Mouse (Mus musculus) C2C12 (cell line): ENCODE data around the gene Pde7b. TPM values are rescaled to one million over a fixed set of nuclear protein-coding genes. Genes with fewer than 3 reads are reported as not detected.

ENCODE experiments used
- H3K27me3 ChIP-seq: one replicate; pipeline ENCODE4 v1.6.1; 2011; ENCODE audit not compliant: control insufficient read depth, insufficient read depth, insufficient read length
- H3K36me3 ChIP-seq: one replicate; pipeline ENCODE4 v1.6.1; 2011; ENCODE audit not compliant: control insufficient read depth, insufficient read depth
- H3K4me3 ChIP-seq: one replicate; pipeline ENCODE4 v1.5.1; 2011; ENCODE audit warnings: mild to moderate bottlenecking, control low read depth; ENCODE audit not compliant: poor library complexity, insufficient read depth, severe bottlenecking
- H3K79me2 ChIP-seq: one replicate; pipeline ENCODE4 v1.6.1; 2011; ENCODE audit not compliant: control insufficient read depth, insufficient read depth
- H3K79me3 ChIP-seq: one replicate; pipeline ENCODE4 v1.6.1; 2011; ENCODE audit warnings: low read depth, control low read depth
- H3ac ChIP-seq: one replicate; pipeline ENCODE3; 2011; ENCODE audit warnings: low read depth; ENCODE audit not compliant: control insufficient read depth, insufficient read length
- CEBPB ChIP-seq: IDR thresholded peaks from one replicate; pipeline ENCODE4 v1.6.1; 2011; ENCODE audit warnings: low read depth, mild to moderate bottlenecking, control low read depth, moderate library complexity
- CTCF ChIP-seq: IDR thresholded peaks from one replicate; pipeline ENCODE4 v1.5.1; 2011; ENCODE audit not compliant: control insufficient read depth, insufficient read depth, insufficient read length
- FOSL1 ChIP-seq: IDR thresholded peaks from one replicate; pipeline ENCODE4 v1.8.0; 2011; ENCODE audit warnings: mild to moderate bottlenecking, low read length; ENCODE audit not compliant: poor library complexity, insufficient read depth, severe bottlenecking
- MAX ChIP-seq: IDR thresholded peaks from one replicate; pipeline ENCODE4 v1.6.1; 2011; ENCODE audit warnings: mild to moderate bottlenecking, control low read depth
- MYOD1 ChIP-seq: IDR thresholded peaks from one replicate; pipeline ENCODE4 v1.6.1; 2011; ENCODE audit warnings: low read depth; ENCODE audit not compliant: control insufficient read depth, insufficient read length
- MYOG ChIP-seq: IDR thresholded peaks from one replicate; pipeline ENCODE4 v1.6.1; 2011; ENCODE audit not compliant: control insufficient read depth, insufficient read length; ENCODE audit errors: extremely low read depth
- USF1 ChIP-seq: IDR thresholded peaks from one replicate; pipeline ENCODE4 v1.6.1; 2011; ENCODE audit warnings: low read depth, mild to moderate bottlenecking, control low read depth, moderate library complexity
- polyA plus RNA-seq: library from polyadenylated mRNA; unstranded; fragments of >200 nt; fragmentation: generic; extraction: Trizol; gene quantifications from one replicate; pipeline ENCODE4 v1.2.1, GENCODE M21; 2012; ENCODE audit warnings: missing spikeins

Pde7b gene
- polyA plus RNA-seq, 1 experiment = 0.06 TPM

DNA sequence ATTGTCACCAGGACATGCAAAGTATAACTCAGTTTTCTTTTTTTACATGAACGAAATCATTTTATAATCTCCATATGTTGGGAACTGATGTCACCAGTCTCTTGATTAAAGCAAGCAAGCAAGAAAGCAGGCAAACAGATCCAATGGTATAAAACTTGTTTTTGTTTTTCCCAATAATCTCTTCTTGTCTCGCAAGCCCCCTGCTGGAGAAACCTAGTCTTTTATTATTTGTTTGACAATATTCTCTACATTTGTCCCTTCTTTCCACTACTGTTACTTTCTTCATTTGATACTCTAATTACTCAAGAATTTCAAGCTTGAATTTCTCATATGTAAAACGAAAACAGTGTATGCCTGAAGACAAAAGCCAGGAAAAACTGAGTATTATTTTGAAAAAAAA is 220.1 kb downstream of the Pde7b start:
- no peaks in the 10 kb centered on the region for H3K79me3 ChIP-seq
- TF ChIP-seq USF1 (no peak), FOSL1 (no peak), MYOD1 (no peak), MAX (no peak), MYOG (no peak), CEBPB (no peak), CTCF (no peak)
- no peaks in the 10 kb centered on the region for H3K79me2 ChIP-seq
- H3K4me3 ChIP-seq = no peak overlapping the region
- H3K27me3 ChIP-seq = no peaks in the 10 kb centered on the region
- H3ac ChIP-seq = no peak overlapping the region
- no peaks in the 10 kb centered on the region for H3K36me3 ChIP-seq

- Histone ChIP-seq H3K4me3 (no peak overlapping the region), H3K27me3 (no peaks in the 10 kb centered on the region), H3K79me3 (no peaks in the 10 kb centered on the region), H3ac (no peak overlapping the region), H3K79me2 (no peaks in the 10 kb centered on the region), H3K36me3 (no peaks in the 10 kb centered on the region)
- TF ChIP-seq CEBPB (no peak), USF1 (no peak), MAX (no peak), FOSL1 (no peak), MYOG (no peak), CTCF (no peak), MYOD1 (no peak)
These were observed 221.4 kb downstream of the Pde7b start for GRCm38 (mm10) chr10:20503265-20504025.

DNA sequence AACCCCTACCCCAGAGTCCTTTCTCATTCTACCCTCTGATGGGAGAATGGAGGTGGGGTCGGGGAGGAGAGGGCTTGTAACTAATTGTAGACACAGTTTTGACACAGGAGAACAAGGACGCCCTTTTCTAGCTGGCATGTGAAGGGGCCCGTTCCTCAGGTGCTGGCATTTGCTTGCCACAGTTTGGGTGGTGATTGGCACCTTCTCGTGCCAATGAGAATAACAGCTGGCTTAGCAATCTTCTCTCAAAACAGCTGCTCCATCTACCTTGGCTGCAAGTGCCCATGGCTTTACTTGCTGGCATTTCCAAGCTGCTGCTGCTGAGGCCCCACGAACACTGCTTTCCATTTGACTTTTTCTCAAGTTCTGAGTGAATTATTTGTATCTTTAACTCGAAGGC is 223.7 kb downstream of the Pde7b start:
- Histone ChIP-seq H3K79me2 (no peaks in the 10 kb centered on the region), H3K27me3 (no peaks in the 10 kb centered on the region), H3K4me3 (no peak overlapping the region), H3K79me3 (no peaks in the 10 kb centered on the region), H3ac (no peak overlapping the region), H3K36me3 (no peaks in the 10 kb centered on the region)
- no peak for TF ChIP-seq MYOD1
- TF ChIP-seq CTCF = no peak
- no peak for TF ChIP-seq MYOG
- no peak for TF ChIP-seq USF1
- no peak for TF ChIP-seq CEBPB
- no peak for TF ChIP-seq FOSL1
- TF ChIP-seq MAX = no peak

DNA sequence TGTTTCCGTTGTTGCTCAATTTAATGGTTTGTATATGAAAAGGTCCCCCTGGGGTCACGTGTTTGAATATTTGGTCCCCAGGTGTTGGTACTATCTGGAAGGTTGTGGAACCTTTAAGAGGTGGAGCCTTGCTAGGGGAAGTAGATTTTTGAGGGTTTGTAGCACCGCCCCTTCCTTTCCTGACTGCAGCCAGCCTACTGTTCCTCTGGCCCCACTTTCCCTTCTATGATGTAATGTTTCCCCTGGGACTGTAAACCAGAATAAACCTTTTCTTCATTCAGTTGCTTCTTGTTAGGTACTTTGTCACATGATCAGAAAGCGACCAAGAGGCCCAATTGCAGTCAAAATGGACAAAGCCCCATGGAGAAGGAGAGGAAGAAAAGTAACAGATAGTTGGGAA is 229.8 kb downstream of the Pde7b start:
- Histone ChIP-seq H3K79me2 (no peaks in the 10 kb centered on the region), H3K79me3 (no peaks in the 10 kb centered on the region), H3K27me3 (no peaks in the 10 kb centered on the region), H3ac (no peak overlapping the region), H3K4me3 (no peak overlapping the region), H3K36me3 (no peaks in the 10 kb centered on the region)
- TF ChIP-seq CTCF (no peak), USF1 (no peak), MYOG (no peak), MAX (no peak), FOSL1 (no peak), CEBPB (no peak), MYOD1 (no peak)

DNA sequence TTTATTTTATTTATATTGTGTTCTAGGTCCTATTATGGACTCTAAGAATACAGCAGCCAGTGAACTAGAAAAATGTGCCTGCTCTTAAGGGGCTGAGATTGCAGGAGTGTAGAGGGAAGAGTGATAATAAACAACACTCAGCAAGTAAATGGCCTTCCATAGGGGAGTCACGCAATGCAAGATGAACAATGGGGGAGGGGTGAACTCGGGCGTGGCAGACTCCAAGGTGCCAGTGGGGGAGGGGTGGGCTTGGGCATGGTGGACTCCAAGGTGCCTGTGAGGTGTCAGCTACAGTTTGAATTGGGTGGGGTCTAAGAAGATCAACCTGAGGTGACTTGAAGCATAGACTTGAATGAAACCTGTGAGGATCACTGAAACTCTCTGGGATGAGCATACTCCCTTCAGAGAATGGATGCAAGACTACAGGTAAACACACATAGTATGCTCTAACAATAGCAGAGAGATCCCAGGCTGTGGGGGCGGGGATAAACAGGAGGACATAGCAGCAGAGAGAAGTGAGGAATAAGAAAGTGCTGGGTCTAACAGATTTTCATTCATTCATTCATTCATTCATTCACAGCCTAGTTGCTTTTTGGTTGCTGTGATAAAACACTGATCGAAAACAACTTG is 230.9 kb downstream of the Pde7b start:
- H3K27me3 ChIP-seq = no peaks in the 10 kb centered on the region
- TF ChIP-seq FOSL1 = no peak
- no peak for TF ChIP-seq MYOG
- no peak for TF ChIP-seq CTCF
- no peak for TF ChIP-seq USF1
- no peak for TF ChIP-seq CEBPB
- no peak for TF ChIP-seq MAX
- TF ChIP-seq MYOD1 = no peak
- no peak overlapping the region for H3K4me3 ChIP-seq
- H3K79me3 ChIP-seq = no peaks in the 10 kb centered on the region
- no peaks in the 10 kb centered on the region for H3K79me2 ChIP-seq
- no peaks in the 10 kb centered on the region for H3K36me3 ChIP-seq
- H3ac ChIP-seq = no peak overlapping the region
